Comparison of ENCODE assay signal across 17 mouse cellular contexts in genomic region chr13:75880501-75880900, GRCm38 (mm10). TPM values are rescaled to one million over a fixed set of nuclear protein-coding genes. Genes with fewer than 3 reads are reported as not detected.
DNase-seq lines count a peak whose midpoint lies in the region; ATAC-seq and TF ChIP-seq lines count a peak whose summit lies in the region.
"Had no signal": no experiment of that assay in that cellular context is flagged by ENCODE, and none has a peak within 500 bp of the region (broad histone marks: within the 10 kb centered on the region; RNA-seq: fewer than 3 reads in every experiment).

No protein-coding gene starts in this region.

- TF ChIP-seq POLR2A in brain, embryonic 14.5 days (IDR thresholded peaks at IDR 0.05; ENCODE audit: borderline replicate concordance, extremely low read depth, insufficient read depth, insufficient read length, poor library complexity, severe bottlenecking) = no peak
- TF ChIP-seq POLR2A in kidney, adult 2 months (IDR thresholded peaks at IDR 0.05; ENCODE audit: low read depth, low read length) = no peak

- no peak overlapping the region for H3K27ac ChIP-seq in forebrain, embryonic 15.5 days (replicated peaks)
- no peak overlapping the region for H3K27ac ChIP-seq in kidney, adult 2 months (ENCODE audit: insufficient read depth, low read depth, low read length)
- H3K27ac ChIP-seq: heart, embryonic 10.5 days; limb, embryonic 10.5 days; liver, embryonic 13.5 days had no signal

- peaks cover 12% of the 10 kb centered on the region for H3K36me3 ChIP-seq in forebrain, embryonic 15.5 days
- H3K36me3 ChIP-seq in kidney, adult 2 months (ENCODE audit: control insufficient read depth, insufficient read depth, low read length) = no peaks in the 10 kb centered on the region

- H3K27me3 ChIP-seq in forebrain, embryonic 15.5 days = no peaks in the 10 kb centered on the region
- H3K27me3 ChIP-seq in kidney, adult 2 months (replicated peaks; ENCODE audit: control insufficient read depth, insufficient read depth, low read length) = no peaks in the 10 kb centered on the region
- H3K27me3 ChIP-seq: liver, embryonic 13.5 days had no signal

- no peaks in the 10 kb centered on the region for H3K9me3 ChIP-seq in forebrain, embryonic 15.5 days
- H3K9me3 ChIP-seq: heart, embryonic 10.5 days; limb, embryonic 10.5 days; liver, embryonic 13.5 days had no signal

- no peak overlapping the region for H3K4me2 ChIP-seq in forebrain, embryonic 15.5 days (replicated peaks)
- H3K4me2 ChIP-seq: liver, embryonic 13.5 days had no signal

- 0 out of 2 replicates have a peak, but pooled peaks cover 5% of the 10 kb centered on the region for H3K4me1 ChIP-seq in forebrain, embryonic 15.5 days
- no peaks in the 10 kb centered on the region for H3K4me1 ChIP-seq in kidney, adult 2 months (ENCODE audit: control insufficient read depth, insufficient read depth, low read length)
- H3K4me1 ChIP-seq: heart, embryonic 10.5 days; limb, embryonic 10.5 days; liver, embryonic 13.5 days had no signal

- peak; percentile 45 to 61 for DNase-seq in layer of hippocampus, adult 18-20 months (ENCODE audit: low spot score in 2 of 2)
- DNase-seq in layer of hippocampus, adult 9-10 months (ENCODE audit: low spot score) = no peak
- peak; percentile 81 for DNase-seq in brain, embryonic 14.5 days (ENCODE audit: low read depth)
- DNase-seq in layer of hippocampus, adult 9-11 months = peak; percentile 79
- no peak for DNase-seq in spleen, postnatal 10 days (ENCODE audit: low spot score in 2 of 2)
- DNase-seq in kidney, adult 2 months = no peak
- DNase-seq: adrenal gland, postnatal 25 days; cerebellum, adult 11 months; gastrocnemius, postnatal 10 days; heart, postnatal 4 days; liver, embryonic 13.5 days; lung, postnatal 14 days; right cerebral cortex, postnatal 25 days had no signal

- no peak overlapping the region for H3K9ac ChIP-seq in forebrain, embryonic 15.5 days (replicated peaks)
- H3K9ac ChIP-seq: liver, embryonic 13.5 days had no signal

- TF ChIP-seq CTCF in brain, embryonic 14.5 days (IDR thresholded peaks at IDR 0.05; ENCODE audit: borderline replicate concordance, extremely low read depth, insufficient read depth, insufficient read length) = no peak
- no peak for TF ChIP-seq CTCF in kidney, adult 2 months (conservative IDR thresholded peaks at IDR 0.05; ENCODE audit: insufficient read depth, insufficient read length, low read depth, low read length)

- WGBS in forebrain, embryonic 15.5 days = 56% methylated on average over 2 of the region's 2 CpGs
- WGBS in kidney, adult 2 months = 91% methylated on average over 2 of the region's 2 CpGs

- peak; percentile 70 for ATAC-seq in forebrain, embryonic 15.5 days (replicated peaks)
- ATAC-seq: CD4-positive, CD25-positive, alpha-beta regulatory T cell, adult 4 months had no signal

- no peak overlapping the region for H3K4me3 ChIP-seq in forebrain, embryonic 15.5 days
- no peak overlapping the region for H3K4me3 ChIP-seq in kidney, adult 2 months (ENCODE audit: insufficient read depth, low read depth, low read length)
- H3K4me3 ChIP-seq: heart, embryonic 10.5 days; limb, embryonic 10.5 days; liver, embryonic 13.5 days had no signal

RNA-seq across cellular contexts. Expression of gene Glrx, which starts 40.8 kb away (rescaled TPM):
- 10 to 100 TPM; 42.9 to 43.3 TPM for total RNA-seq in layer of hippocampus, adult 18-20 months (2021)
- polyA plus RNA-seq in brain, embryonic 14.5 days (2012; rRNA removed) = 29.2 and 36.0 TPM in 2 replicates
- polyA plus RNA-seq in forebrain, embryonic 15.5 days (2015; fragmentation: Nextera tagmentation; extraction: Ambion mirVana) = 29.5 and 31.5 TPM in 2 replicates
- 47.1 and 56.4 TPM in 2 replicates for polyA plus RNA-seq in kidney, adult 2 months (2012; rRNA removed)

Comparison
In these comparisons a context has a peak if more than half of its experiments do, and no peak if none do; other contexts are left out.
1. DNase-seq: peak in layer of hippocampus, adult 18-20 months (2 of 2), brain, embryonic 14.5 days (single experiment) and layer of hippocampus, adult 9-11 months (single experiment); none in layer of hippocampus, adult 9-10 months (single experiment), spleen, postnatal 10 days (0 of 2) and kidney, adult 2 months (single experiment).